Mouse (Mus musculus): Measurements from ENCODE around the gene Tpsb2. TPM values are rescaled to one million over a fixed set of nuclear protein-coding genes. Genes with fewer than 3 reads are reported as not detected.

Gene Tpsb2
- polyA plus RNA-seq, 1 experiment from 2014 or later, result 1.4 TPM

DNA sequence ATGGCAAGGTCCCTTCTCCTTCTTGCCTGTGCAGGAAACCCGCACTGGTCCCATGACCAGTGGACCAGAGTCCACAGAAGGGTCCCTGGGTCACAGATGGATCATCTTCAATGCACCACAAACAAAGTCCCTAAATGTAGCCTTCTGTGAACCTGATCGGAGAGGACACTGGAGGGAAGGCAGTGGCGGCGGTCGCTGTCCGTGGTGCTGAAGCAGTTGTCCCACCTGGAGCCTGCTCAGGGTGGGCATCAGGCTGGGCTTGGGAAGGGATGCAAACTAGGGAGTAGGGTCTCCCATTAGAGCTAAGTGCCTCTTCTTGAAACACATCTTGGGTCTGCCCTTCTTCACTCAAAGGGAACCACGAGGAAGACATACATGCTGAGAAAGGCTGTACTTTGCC lies 34.3 kb downstream of the Tpsb2 start:
- Histone ChIP-seq H3K9me3 (ENCODE audit: control insufficient read depth, low read depth, low read length) (no peaks in the 10 kb centered on the region), H3K36me3 (ENCODE audit: control insufficient read depth, insufficient read depth, low read length) (no peaks in the 10 kb centered on the region), H3K4me3 (ENCODE audit: low read depth, low read length) (no peak overlapping the region), H3K27ac (ENCODE audit: low read length) (no peak overlapping the region), H3K27me3 (ENCODE audit: control insufficient read depth, insufficient read depth, low read length) (no peaks in the 10 kb centered on the region), H3K4me2 (replicated peaks; ENCODE audit: low read depth, low read length) (no peak overlapping the region), H3K9ac (replicated peaks; ENCODE audit: low read depth, low read length) (no peak overlapping the region), H3K4me1 (ENCODE audit: control insufficient read depth, insufficient read depth, low read length) (peaks cover 9% of the 10 kb centered on the region)
- 7% methylated on average over 7 of the region's 7 CpGs for WGBS
- no peak for ATAC-seq (ENCODE audit: insufficient number of reproducible peaks, insufficient read depth, low FRiP score, low read depth)

DNA sequence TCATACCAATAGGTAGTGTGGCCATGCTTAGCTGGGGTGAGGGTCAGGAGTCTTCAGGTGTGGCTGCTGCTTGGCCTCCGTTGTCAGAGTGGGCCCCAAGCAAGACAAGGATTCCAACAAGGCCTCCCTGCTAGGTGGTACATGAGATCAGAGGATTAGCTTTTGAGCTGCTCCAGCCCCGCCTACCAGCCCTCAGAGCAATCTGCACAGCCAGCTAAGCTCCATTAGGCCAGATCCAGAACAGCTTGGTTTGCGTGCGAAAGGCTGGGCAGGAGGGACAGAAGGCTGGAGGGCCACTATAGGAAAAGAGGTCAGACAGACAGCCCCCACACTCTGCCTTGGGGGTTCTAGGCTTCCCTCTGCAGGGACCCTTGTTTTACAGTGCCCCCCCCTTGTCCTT lies 35.4 kb downstream of the Tpsb2 start:
- WGBS, result 46% methylated on average over 4 of the region's 4 CpGs
- no peak for ATAC-seq (ENCODE audit: insufficient number of reproducible peaks, insufficient read depth, low FRiP score, low read depth)

DNA sequence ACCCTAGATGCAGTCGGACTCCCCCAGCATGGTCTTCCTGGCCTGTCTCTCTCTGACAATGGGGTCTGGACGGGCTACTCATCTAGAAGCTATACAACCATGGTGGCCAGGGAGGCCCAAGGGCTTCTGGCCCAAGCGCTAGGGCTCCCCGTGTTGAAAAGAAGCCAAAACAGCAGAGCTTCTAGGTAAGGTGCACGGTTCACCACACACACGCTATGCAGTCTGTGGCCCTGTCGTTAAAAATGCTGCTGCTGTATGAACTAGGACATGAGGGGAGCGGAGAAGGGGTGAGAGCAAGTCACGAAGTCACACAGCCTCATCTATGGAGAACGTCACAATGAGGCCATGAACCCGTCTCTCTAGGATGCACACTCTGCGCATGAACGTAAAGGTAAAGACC lies 36.1 kb downstream of the Tpsb2 start:
- H3K9ac ChIP-seq (replicated peaks; ENCODE audit: low read depth, low read length), result no peak overlapping the region
- no peaks in the 10 kb centered on the region for H3K9me3 ChIP-seq (ENCODE audit: control insufficient read depth, low read depth, low read length)
- H3K4me2 ChIP-seq (replicated peaks; ENCODE audit: low read depth, low read length), result no peak overlapping the region
- no peak overlapping the region for H3K4me3 ChIP-seq (ENCODE audit: low read depth, low read length)
- WGBS, result 86% methylated on average over 13 of the region's 13 CpGs
- H3K27ac ChIP-seq (ENCODE audit: low read length), result no peak overlapping the region
- no peaks in the 10 kb centered on the region for H3K27me3 ChIP-seq (ENCODE audit: control insufficient read depth, insufficient read depth, low read length)
- ATAC-seq (ENCODE audit: insufficient number of reproducible peaks, insufficient read depth, low FRiP score, low read depth), result no peak
- H3K36me3 ChIP-seq (ENCODE audit: control insufficient read depth, insufficient read depth, low read length), result no peaks in the 10 kb centered on the region
- H3K4me1 ChIP-seq (ENCODE audit: control insufficient read depth, insufficient read depth, low read length), result peaks cover 26% of the 10 kb centered on the region

More for the DNA sequence above, 35.4 kb downstream of the Tpsb2 start:
- H3K9ac ChIP-seq (replicated peaks; ENCODE audit: low read depth, low read length), result no peak overlapping the region
- no peaks in the 10 kb centered on the region for H3K9me3 ChIP-seq (ENCODE audit: control insufficient read depth, low read depth, low read length)
- peaks cover 19% of the 10 kb centered on the region for H3K4me1 ChIP-seq (ENCODE audit: control insufficient read depth, insufficient read depth, low read length)
- no peak overlapping the region for H3K4me2 ChIP-seq (replicated peaks; ENCODE audit: low read depth, low read length)
- no peak overlapping the region for H3K4me3 ChIP-seq (ENCODE audit: low read depth, low read length)
- no peaks in the 10 kb centered on the region for H3K27me3 ChIP-seq (ENCODE audit: control insufficient read depth, insufficient read depth, low read length)
- H3K27ac ChIP-seq (ENCODE audit: low read length), result no peak overlapping the region
- H3K36me3 ChIP-seq (ENCODE audit: control insufficient read depth, insufficient read depth, low read length), result no peaks in the 10 kb centered on the region

DNA sequence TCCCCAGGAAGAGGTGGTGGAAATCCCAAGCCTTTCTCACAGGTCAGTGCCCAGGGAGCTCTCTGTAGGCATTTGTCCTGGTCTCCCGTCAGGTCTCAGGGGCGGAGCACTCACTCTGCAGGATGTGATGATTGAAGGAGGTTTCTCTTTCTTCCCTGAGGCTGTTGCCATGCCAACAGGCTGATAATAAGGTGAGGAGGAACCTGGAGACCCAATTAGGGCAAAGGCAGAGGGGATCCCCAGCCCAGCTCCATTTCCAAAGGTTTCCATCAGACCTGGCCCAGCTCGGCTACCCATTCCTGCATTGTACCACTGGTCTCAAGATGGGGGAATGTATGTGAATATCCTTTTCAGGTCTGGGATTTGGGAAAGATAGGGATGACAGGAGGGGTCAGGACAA lies 38.1 kb downstream of the Tpsb2 start:
- peaks cover 32% of the 10 kb centered on the region for H3K4me1 ChIP-seq (ENCODE audit: control insufficient read depth, insufficient read depth, low read length)
- no peak overlapping the region for H3K4me2 ChIP-seq (replicated peaks; ENCODE audit: low read depth, low read length)
- 58% methylated on average over 3 of the region's 3 CpGs for WGBS
- no peaks in the 10 kb centered on the region for H3K27me3 ChIP-seq (ENCODE audit: control insufficient read depth, insufficient read depth, low read length)
- no peak for ATAC-seq (ENCODE audit: insufficient number of reproducible peaks, insufficient read depth, low FRiP score, low read depth)
- no peak overlapping the region for H3K4me3 ChIP-seq (ENCODE audit: low read depth, low read length)
- no peak overlapping the region for H3K27ac ChIP-seq (ENCODE audit: low read length)
- H3K36me3 ChIP-seq (ENCODE audit: control insufficient read depth, insufficient read depth, low read length), result no peaks in the 10 kb centered on the region
- H3K9me3 ChIP-seq (ENCODE audit: control insufficient read depth, low read depth, low read length), result no peaks in the 10 kb centered on the region
- H3K9ac ChIP-seq (replicated peaks; ENCODE audit: low read depth, low read length), result no peak overlapping the region

DNA sequence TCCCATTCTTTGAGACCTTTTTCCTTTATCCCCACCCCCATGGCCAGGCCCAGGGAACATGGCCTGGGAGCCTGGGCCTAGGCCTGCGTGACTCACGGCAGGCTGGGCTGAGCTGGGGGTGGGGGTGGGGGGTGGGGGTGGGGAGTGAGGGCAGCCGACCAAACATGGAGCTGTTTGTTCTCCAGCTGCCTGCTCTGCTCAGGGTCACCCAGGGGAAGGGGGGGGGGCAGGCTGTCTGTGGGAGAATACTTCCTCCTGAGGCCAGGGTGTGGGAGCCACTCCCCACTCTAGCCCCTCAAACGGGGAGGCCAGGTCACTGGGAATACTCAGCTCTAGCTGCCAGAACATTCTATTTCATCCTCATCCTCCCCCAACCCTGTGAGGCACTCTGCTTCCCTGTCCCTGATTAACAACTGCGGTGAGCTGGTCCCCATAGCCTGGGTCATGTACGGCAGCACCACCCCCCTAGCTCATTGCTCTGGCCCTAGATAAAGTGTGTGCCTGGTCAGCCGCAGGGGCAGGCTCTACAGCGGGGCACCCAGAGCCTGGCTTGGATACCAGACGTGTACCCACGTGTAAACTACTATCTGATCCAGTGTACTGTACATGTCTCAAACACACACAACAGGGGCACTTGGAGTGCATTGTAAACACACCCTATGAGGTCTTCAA lies 39.3 kb downstream of the Tpsb2 start:
- Histone ChIP-seq H3K27me3 (ENCODE audit: control insufficient read depth, insufficient read depth, low read length) (no peaks in the 10 kb centered on the region), H3K4me2 (replicated peaks; ENCODE audit: low read depth, low read length) (no peak overlapping the region), H3K4me1 (ENCODE audit: control insufficient read depth, insufficient read depth, low read length) (peaks cover 32% of the 10 kb centered on the region), H3K9ac (replicated peaks; ENCODE audit: low read depth, low read length) (no peak overlapping the region), H3K9me3 (ENCODE audit: control insufficient read depth, low read depth, low read length) (no peaks in the 10 kb centered on the region), H3K36me3 (ENCODE audit: control insufficient read depth, insufficient read depth, low read length) (no peaks in the 10 kb centered on the region), H3K4me3 (ENCODE audit: low read depth, low read length) (no peak overlapping the region), H3K27ac (ENCODE audit: low read length) (peak overlapping the region; percentile 44; the same call in 1 of the 2 replicates)
- ATAC-seq (ENCODE audit: insufficient number of reproducible peaks, insufficient read depth, low FRiP score, low read depth), result peak; percentile 87
- 9% methylated on average over 10 of the region's 10 CpGs for WGBS

DNA sequence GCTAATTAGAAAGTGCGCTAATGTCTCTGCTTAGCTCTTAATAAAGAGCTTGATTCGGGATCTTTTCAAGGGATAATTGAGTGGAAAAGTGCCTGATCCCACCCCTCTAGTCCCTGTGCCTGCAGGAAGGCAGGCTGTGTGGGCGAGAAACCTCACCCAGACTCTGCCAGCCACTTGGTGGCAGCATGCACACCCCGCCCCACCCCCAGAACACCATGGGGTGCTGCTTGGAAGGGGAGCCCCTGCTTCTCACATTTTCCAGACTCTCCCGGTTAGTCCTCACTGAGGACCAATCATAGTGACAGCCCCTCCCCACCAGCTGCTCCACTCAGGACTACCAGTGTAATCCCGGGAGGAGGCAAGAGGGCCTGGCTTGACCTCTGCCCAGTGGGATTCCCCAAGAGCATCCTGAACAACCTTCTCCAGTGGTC lies 39.9 kb downstream of the Tpsb2 start:
- H3K27ac ChIP-seq (ENCODE audit: low read length), result peak overlapping the region; percentile 44; the same call in 1 of the 2 replicates
- WGBS, result 25% methylated on average over 6 of the region's 6 CpGs
- H3K4me2 ChIP-seq (replicated peaks; ENCODE audit: low read depth, low read length), result no peak overlapping the region

DNA sequence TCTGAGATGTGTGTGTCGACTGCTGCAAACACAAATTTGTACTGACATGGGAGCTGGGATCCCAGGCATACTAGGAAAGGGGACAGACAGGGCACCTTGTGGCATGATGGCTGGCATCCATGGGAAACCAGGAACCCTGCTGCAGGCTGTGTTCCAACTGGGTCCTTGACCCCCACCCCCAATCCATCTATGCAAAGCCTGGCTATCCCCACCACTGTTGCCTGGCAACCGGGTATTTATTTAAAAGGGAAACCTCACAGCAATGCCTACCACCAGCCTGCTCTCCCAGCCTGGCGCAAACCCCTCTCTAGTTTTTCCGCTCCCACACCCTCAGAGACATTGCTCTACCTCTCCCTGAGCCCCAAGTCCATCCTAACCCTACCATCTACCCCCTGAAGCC lies 41.2 kb downstream of the Tpsb2 start:
- Histone ChIP-seq H3K4me1 (ENCODE audit: control insufficient read depth, insufficient read depth, low read length) (peaks cover 37% of the 10 kb centered on the region), H3K27ac (ENCODE audit: low read length) (no peak overlapping the region), H3K9me3 (ENCODE audit: control insufficient read depth, low read depth, low read length) (no peaks in the 10 kb centered on the region), H3K9ac (replicated peaks; ENCODE audit: low read depth, low read length) (no peak overlapping the region), H3K4me2 (replicated peaks; ENCODE audit: low read depth, low read length) (no peak overlapping the region), H3K4me3 (ENCODE audit: low read depth, low read length) (no peak overlapping the region), H3K27me3 (ENCODE audit: control insufficient read depth, insufficient read depth, low read length) (no peaks in the 10 kb centered on the region), H3K36me3 (ENCODE audit: control insufficient read depth, insufficient read depth, low read length) (no peaks in the 10 kb centered on the region)
- 55% methylated on average over 4 of the region's 4 CpGs for WGBS
- ATAC-seq (ENCODE audit: insufficient number of reproducible peaks, insufficient read depth, low FRiP score, low read depth), result no peak

More for the DNA sequence above, 39.9 kb downstream of the Tpsb2 start:
- Histone ChIP-seq H3K36me3 (ENCODE audit: control insufficient read depth, insufficient read depth, low read length) (no peaks in the 10 kb centered on the region), H3K9me3 (ENCODE audit: control insufficient read depth, low read depth, low read length) (no peaks in the 10 kb centered on the region), H3K4me3 (ENCODE audit: low read depth, low read length) (no peak overlapping the region), H3K4me1 (ENCODE audit: control insufficient read depth, insufficient read depth, low read length) (peaks cover 37% of the 10 kb centered on the region), H3K27me3 (ENCODE audit: control insufficient read depth, insufficient read depth, low read length) (no peaks in the 10 kb centered on the region), H3K9ac (replicated peaks; ENCODE audit: low read depth, low read length) (no peak overlapping the region)
- ATAC-seq (ENCODE audit: insufficient number of reproducible peaks, insufficient read depth, low FRiP score, low read depth), result no peak

DNA sequence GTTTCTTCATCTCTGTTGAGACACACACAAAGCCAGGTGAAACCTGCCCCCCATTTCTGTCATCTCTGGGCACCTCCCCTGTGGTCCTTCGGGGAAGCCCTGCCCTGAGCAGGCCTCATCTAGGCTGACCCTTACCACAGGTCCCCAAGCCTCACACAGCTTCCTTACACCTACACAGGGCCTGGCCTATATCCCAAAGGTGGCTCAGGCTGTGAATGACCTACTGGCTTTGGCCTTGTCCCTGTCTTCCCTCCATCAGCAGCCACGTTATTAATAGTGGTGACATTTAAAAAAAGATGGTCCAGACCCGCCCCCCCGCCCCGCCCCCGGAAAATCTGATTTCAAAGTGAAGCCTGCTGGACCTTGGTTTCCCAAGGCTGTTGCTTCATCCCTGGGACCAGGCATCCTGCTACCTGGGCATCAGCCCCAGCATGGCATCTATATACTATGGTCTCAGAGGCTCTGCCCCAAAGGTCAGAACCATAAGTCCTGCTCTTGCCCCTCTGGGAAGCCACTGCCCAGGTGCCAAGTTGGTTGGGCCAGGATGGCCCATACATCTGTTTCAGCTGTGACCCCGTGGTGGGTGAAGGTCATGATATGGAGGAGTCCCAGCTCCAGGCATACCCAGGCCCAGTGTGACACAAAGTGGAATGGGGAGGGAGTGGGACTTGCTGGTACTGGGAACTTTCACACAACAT lies 42.3 kb downstream of the Tpsb2 start:
- Histone ChIP-seq H3K27ac (ENCODE audit: low read length) (no peak overlapping the region), H3K9ac (replicated peaks; ENCODE audit: low read depth, low read length) (no peak overlapping the region), H3K4me1 (ENCODE audit: control insufficient read depth, insufficient read depth, low read length) (peaks cover 37% of the 10 kb centered on the region), H3K27me3 (ENCODE audit: control insufficient read depth, insufficient read depth, low read length) (no peaks in the 10 kb centered on the region), H3K4me2 (replicated peaks; ENCODE audit: low read depth, low read length) (no peak overlapping the region), H3K9me3 (ENCODE audit: control insufficient read depth, low read depth, low read length) (no peaks in the 10 kb centered on the region), H3K36me3 (ENCODE audit: control insufficient read depth, insufficient read depth, low read length) (no peaks in the 10 kb centered on the region), H3K4me3 (ENCODE audit: low read depth, low read length) (no peak overlapping the region)
- 75% methylated on average over 7 of the region's 7 CpGs for WGBS
- ATAC-seq (ENCODE audit: insufficient number of reproducible peaks, insufficient read depth, low FRiP score, low read depth), result no peak
